Mouse (Mus musculus): ENCODE data around the gene 4930555G01Rik. TPM values are rescaled to one million over a fixed set of nuclear protein-coding genes. Genes with fewer than 3 reads are reported as not detected.
A peak's percentile ranks its signal among the peaks of the same experiment; 100 is the strongest.
"Not testable (repeated sequence)": the region's sequence is repeated elsewhere in the genome, so short reads cannot be mapped to it uniquely, and the experiment has no call there.

The 4930555G01Rik gene
- polyA plus RNA-seq (2012; ENCODE audit: insufficient read depth, insufficient read length, missing spikeins) = not detected in 2 replicates

- H3K4me3 ChIP-seq (ENCODE audit: insufficient read depth, low read depth, low read length); H3K4me1 ChIP-seq (ENCODE audit: control insufficient read depth, insufficient read depth, insufficient read length, low read length); H3K27ac ChIP-seq (replicated peaks; ENCODE audit: low read depth, low read length): not testable (repeated sequence)
Observed at GRCm38 (mm10) chr14:5050329-5050728, at the start of gene 4930555G01Rik. Gene 4930555G01Rik (plus strand): TSS chr14:5050629.

DNA sequence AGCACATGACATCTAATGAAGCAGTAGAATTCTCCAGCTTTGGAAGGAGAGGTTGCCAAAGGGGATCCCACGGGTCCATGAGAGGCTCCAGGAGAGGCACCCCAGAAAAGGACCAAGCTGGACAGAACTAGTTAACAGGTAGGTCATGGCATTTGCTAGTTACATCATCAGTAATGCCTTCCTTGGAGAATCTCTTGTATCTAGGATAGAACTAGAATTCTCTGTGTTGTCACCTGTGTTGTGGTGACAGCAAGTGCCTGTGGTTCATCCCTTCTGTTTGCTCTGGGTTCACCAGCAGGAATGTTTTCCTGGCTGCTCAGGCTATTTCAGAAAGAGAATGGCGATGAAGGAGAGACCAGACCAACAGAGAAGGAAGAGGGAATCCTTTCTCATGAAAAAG is 34.8 kb upstream of the 4930555G01Rik start, which contains the start of gene Gm3298:
Gene Gm3298 (plus strand): TSS at position 301 of the 400 bp plus-strand sequence.
- H3K4me1 ChIP-seq (ENCODE audit: control insufficient read depth, insufficient read depth, insufficient read length, low read length); H3K27ac ChIP-seq (replicated peaks; ENCODE audit: low read depth, low read length); H3K4me3 ChIP-seq (ENCODE audit: insufficient read depth, low read depth, low read length): not testable (repeated sequence)

GRCm38 (mm10) chr14:5070611-5071490 is 20.4 kb downstream of the 4930555G01Rik start, which contains the start of gene Gm8281:
Gene Gm8281 (plus strand): TSS chr14:5071040.
- Histone ChIP-seq H3K27ac (replicated peaks; ENCODE audit: low read depth, low read length) (peak within 1 kb of the TSS; percentile 78), H3K4me3 (ENCODE audit: insufficient read depth, low read depth, low read length) (peak within 1 kb of the TSS; percentile 38)
- not testable (repeated sequence) for H3K4me1 ChIP-seq (ENCODE audit: control insufficient read depth, insufficient read depth, insufficient read length, low read length)

Other genes starting within 250 kb of the 4930555G01Rik start
- gene Gm3269, start 212.5 kb upstream of the 4930555G01Rik start, polyA plus RNA-seq (2012; ENCODE audit: insufficient read depth, insufficient read length, missing spikeins) = not detected in 2 replicates
- not detected in 2 replicates for gene Gm3264, start 195.1 kb upstream of the 4930555G01Rik start, polyA plus RNA-seq (2012; ENCODE audit: insufficient read depth, insufficient read length, missing spikeins)
- not detected in 2 replicates for gene Gm3278, start 158.2 kb upstream of the 4930555G01Rik start, polyA plus RNA-seq (2012; ENCODE audit: insufficient read depth, insufficient read length, missing spikeins)
- not detected in 2 replicates for gene Gm8297, start 66.7 kb upstream of the 4930555G01Rik start, polyA plus RNA-seq (2012; ENCODE audit: insufficient read depth, insufficient read length, missing spikeins)
- not detected in 2 replicates for gene Gm3298, start 34.7 kb upstream of the 4930555G01Rik start, polyA plus RNA-seq (2012; ENCODE audit: insufficient read depth, insufficient read length, missing spikeins)
- not detected in 2 replicates for gene Gm8281, start 20.4 kb downstream of the 4930555G01Rik start, polyA plus RNA-seq (2012; ENCODE audit: insufficient read depth, insufficient read length, missing spikeins)
- gene Gm8279, start 80.9 kb downstream of the 4930555G01Rik start, polyA plus RNA-seq (2012; ENCODE audit: insufficient read depth, insufficient read length, missing spikeins) = not detected in 2 replicates
- not detected in 2 replicates for gene Gm3317, start 113.9 kb downstream of the 4930555G01Rik start, polyA plus RNA-seq (2012; ENCODE audit: insufficient read depth, insufficient read length, missing spikeins)
- not detected in 2 replicates for gene Gm8271, start 135.2 kb downstream of the 4930555G01Rik start, polyA plus RNA-seq (2012; ENCODE audit: insufficient read depth, insufficient read length, missing spikeins)
- not detected in 2 replicates for gene Gm3526, start 210.0 kb downstream of the 4930555G01Rik start, polyA plus RNA-seq (2012; ENCODE audit: insufficient read depth, insufficient read length, missing spikeins)

Data from brown adipose tissue, adult 24 weeks (tissue).